Mouse (Mus musculus) urinary bladder, postnatal 36 days (tissue): Measurements from ENCODE around the gene Ccdc28a.

Experiments used
- DNase-seq, 2 experiments: peaks; one replicate each; pipeline ENCODE4 v3.0.0; 2022; ENCODE audit warnings: low spot score in 2 of 2, mixed read lengths in 1 of 2

Ccdc28a gene

DNA sequence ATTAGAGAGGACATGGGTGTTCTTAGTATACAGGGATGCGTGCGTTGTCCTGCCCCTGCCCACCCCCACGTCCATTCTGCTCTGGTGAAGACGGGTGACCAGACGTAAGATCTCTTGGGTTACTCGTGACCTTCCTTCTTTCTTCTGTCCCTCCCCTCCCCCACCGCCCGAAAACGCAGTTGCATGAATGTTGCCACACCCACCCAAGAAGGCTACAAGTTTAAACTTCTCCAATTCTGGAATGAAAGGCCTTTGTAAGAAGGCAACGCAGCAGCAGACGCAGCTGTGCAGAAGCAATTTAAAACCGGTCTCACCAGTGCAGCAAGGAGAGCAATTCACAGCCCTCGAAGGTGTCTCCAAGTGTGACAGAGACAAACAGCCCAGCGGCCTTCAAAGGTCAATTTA is 40.1 kb downstream of the Ccdc28a start:
- peak; percentile 49 to 56 for DNase-seq

DNA sequence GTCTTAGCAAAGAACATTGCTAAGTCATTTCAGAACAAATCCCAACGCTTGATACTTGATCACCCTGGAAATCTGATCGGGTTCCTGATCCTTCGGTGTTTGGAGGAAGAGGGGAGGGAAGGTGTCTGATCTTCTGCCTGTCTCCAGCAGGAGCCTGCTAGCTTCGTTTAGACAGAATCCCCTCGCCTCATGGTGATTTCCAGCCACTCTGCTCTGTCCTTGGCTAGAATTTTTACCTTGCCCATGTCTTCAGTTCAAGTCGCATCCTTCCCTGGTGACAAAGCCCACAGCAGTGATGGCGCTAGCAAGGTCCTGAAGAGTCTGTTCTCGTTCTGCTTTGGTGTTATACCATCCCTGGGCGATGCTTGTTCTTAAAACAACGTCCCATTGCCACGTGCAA is 40.6 kb downstream of the Ccdc28a start:
- no peak for DNase-seq

DNA sequence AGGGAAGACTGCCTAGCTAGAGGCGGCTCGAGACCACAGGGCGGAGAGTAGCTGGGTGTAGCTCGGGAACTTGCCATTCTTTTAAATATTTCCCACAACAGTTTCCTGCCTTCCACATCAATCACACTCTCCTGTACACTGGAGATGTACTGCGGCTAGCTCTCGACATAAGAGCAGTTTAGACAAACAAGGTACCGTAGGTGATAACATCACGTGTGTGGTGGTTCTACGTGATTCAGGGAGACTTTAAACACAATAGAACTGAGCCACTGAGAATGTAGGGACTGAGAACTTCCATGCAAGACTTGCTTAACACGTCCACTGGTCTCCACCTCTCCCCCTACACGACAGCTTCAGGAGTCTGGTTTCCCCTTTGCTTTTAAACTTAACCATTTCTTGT is 41.6 kb downstream of the Ccdc28a start:
- DNase-seq = no peak

DNA sequence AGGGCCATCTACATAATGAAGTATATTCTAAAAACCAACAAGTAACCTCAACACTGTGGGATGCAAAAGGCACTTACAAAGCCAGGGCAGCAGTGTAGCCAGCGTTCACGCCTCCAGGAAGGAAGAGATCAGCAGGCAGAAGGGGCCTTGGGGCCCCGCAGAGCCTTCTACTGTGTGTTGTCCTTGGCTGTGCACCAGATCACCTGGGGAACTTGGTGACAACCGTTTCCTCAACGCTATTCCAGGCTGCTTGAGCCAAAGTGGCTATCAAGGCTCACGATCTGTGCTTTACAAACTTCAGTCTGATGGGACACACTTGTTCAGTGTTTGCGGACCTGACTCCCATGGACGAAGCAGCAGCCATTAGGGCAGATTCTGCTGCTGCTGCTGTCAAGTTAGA is 43.1 kb downstream of the Ccdc28a start:
- peak in 1 of 2 experiments; percentile 14 for DNase-seq

DNA sequence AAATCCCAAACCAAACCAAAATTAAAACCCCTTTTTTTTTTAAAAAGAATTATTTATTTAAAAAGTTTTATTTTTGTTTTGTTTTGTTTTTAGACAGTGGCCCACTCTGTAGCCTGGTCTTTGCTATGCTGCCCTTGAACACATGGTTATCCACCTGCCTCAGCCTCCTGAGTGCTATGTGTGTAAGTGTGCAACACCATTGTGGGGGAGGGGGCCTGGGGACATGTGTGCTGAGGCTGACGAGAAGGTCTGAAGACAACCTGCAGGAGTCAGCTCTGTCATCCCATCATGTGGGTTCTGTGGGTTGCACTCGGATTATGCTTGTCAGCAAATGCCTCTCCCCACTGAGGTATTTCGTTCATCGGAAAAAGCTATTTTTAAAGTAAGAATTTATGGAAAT is 45.3 kb downstream of the Ccdc28a start:
- no peak for DNase-seq

DNA sequence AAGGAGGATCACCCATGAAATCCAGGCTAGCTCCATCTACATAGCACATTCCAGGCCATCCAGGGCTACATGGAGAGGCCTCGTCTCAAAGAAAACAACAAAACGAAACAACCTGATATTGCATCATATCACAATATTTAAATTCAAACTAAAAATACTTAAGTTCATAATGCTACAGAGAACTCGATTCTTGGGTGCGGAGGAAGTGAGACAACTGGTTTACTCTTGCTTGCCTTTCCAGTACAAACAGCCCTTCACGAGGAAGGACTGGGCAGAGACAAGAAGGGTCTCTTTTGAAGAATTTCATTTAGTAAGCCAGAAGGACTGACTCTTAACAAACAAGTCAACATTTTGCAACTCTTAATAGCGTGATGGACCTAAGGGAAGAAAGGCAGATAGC is 46.2 kb downstream of the Ccdc28a start:
- no peak for DNase-seq

DNA sequence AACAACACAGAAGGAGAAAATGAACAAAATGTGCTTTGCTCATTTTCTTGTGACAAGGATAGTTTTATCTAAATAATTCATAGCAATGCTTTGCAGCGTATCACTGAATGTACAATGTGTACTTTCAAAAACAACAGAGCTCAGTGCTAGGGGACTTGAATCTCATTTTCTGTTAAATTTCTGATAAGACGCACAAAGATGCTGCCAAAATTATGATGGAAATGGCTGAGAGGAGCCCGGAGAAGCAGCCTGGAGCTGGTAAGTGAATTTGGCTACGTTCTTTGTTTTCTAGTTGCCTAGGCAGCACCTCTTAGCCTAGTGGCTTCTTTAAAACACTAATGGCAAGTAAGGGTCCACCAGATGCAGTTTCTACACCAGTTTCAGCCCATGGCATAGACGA is 52.6 kb downstream of the Ccdc28a start:
- no peak for DNase-seq

DNA sequence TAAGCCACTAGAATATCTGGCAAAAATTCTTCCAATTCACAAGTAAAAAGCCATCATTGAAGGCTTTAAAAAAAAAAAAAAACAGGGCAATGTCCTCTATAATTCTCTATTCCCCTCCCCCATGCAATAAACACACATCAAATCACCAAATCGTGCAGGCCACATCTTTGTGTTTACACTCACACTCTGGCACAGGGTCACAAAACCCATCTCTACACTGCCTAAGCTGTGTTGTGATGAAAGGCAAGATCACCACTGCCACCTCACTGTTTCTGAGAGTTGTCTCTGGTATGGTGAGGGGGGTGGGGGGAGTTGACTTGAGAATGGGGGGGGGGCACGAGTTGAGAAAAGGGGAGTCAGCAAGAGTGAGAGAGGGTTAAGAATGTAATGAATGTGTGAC is 57.5 kb downstream of the Ccdc28a start:
- DNase-seq = no peak

DNA sequence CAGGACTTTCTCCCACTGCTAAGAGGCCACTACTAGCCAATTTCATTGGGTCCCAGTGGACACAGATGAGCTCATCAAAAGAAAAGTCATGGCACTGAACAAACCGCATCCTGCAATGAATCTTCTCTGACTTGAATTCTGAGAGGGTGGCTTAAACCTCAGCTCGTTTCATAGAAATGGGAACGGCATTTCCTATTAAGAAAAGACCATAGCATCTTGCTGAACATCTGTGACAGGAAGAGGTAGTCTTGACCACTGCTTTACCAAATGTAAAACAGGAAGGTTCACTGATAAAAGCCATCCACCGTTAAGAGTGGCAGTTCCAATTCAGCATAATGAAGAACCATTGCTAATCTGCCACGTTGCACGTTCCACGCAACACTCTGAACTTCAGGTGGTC is 58.1 kb downstream of the Ccdc28a start:
- DNase-seq = no peak

DNA sequence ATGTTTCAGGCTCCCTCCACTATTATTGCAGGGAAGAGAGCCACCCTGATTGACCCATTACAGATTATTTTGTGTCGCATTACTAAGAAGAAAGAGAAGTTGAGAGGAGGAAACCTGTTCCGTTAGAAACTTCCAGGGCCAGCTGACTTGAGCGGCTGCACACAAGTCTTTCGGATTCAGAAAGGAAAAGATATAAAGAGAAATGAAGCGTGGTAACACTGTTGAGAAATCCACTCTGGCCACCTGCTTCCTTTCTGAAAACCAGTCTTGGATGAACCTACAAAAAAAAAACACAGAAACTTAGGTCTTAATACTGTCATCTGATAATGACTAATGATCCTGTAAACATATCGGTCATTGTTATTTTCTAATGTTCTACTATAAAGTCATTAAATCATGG is 59.7 kb downstream of the Ccdc28a start:
- DNase-seq = no peak
